Mouse (Mus musculus) erythroid progenitor cell, adult 5-6 weeks (primary cell): ENCODE results near the gene Lpcat4. TPM values are rescaled to one million over a fixed set of nuclear protein-coding genes. Genes with fewer than 3 reads are reported as not detected.
"Not testable (repeated sequence)": the region's sequence is repeated elsewhere in the genome, so short reads cannot be mapped to it uniquely, and the experiment has no call there.

Experiments
- ATAC-seq: replicated peaks from 2 replicates; pipeline ENCODE4 v1.8.0; 2016; ENCODE audit warnings: moderate number of reproducible peaks, mild to moderate bottlenecking, moderate TSS enrichment, inconsistent platforms; ENCODE audit not compliant: poor library complexity, low FRiP score, severe bottlenecking
- total RNA-seq, 2 experiments: library from RNA; stranded (forward) in 1 of 2; stranded (reverse) in 1 of 2; fragments of 150-400 nt in 1 of 2; fragments of 186-747, 209-891 nt in 1 of 2; gene quantifications; 2 replicates each; pipeline versions ENCODE4 v1.2.3 to v1.2.4; 2015 to 2017; ENCODE audit warnings: low replicate concordance in 2 of 2

Lpcat4 gene
- total RNA-seq, 2 experiments from 2014 or later, result 2.5 TPM; not detected in 1

DNA sequence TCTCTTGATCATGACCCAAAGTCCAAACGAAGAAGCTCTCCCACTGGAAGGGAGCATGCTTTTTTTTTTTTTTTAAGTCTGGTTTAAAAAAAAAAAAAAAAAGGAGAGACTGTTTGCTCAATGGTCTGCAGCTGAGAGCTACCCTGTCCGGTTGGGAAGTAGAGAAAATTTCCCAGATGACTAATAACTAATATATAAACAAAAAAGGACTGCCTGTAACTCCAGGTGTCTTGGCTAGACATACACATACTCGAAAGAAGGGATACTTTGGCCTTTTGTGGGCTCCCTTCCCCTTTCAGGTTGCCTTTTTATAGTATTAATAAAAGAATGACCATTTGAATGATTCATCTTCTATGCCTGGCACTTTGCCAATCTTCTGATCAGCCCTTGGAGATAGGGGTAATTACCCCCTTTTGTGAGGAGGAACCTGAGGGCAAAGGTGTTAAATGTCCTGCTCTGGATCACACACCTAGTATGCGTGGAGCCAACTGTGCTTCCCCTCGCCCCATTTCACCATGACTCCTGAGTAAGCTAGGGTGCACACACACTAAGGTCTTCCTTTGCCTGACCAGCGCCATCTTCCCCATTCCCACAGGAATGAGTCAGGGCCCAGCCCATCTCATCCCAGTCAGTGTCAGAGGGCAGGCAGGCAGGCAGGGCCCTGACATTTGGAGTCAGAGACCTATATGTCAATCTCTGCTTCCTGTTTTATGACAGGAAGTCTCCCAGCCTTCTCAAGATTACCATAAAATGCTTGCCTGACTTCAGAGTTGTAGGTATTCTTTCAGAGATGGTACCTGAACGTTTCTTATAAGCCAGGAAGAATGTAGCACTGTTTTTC is 15.6 kb downstream of the Lpcat4 start:
- ATAC-seq, result no peak

DNA sequence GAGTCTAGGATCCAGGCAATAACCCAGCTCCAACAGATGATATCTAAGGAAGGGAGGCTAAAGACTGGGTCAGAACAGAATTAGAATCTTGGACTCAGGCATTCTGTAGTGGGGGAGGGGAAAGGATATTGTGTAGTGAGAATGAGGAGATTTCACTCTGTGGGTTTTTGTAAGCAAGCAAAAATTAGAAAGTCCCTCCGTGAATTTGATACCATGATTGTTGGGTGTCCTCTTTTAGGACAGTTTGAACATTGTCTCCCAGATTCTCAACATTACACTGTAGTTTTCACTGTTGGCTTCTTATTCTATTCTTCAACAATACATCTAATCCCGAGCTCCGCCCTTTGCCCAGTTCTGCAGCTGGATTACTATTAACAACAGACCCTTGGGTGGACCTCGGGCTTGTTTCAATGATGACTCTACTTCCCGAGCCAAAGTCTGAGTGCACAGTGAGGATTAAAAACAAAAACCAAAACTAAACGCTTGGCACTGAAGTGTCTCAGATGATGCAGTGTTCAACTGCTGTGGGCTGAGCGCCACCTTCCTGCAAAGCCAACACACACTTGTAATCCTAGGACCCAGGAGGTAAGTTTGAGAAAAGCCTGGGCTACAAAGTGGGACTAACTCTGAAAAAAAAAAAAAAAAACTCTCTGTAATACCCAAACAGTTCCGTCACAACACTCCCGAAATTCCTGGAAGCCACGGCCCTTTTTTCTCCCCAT is 20.1 kb downstream of the Lpcat4 start, which contains the start of gene Nutm1:
Gene Nutm1, minus strand, starts transcription at position 51 of the 722 bp plus-strand sequence.
- ATAC-seq, result no peak

DNA sequence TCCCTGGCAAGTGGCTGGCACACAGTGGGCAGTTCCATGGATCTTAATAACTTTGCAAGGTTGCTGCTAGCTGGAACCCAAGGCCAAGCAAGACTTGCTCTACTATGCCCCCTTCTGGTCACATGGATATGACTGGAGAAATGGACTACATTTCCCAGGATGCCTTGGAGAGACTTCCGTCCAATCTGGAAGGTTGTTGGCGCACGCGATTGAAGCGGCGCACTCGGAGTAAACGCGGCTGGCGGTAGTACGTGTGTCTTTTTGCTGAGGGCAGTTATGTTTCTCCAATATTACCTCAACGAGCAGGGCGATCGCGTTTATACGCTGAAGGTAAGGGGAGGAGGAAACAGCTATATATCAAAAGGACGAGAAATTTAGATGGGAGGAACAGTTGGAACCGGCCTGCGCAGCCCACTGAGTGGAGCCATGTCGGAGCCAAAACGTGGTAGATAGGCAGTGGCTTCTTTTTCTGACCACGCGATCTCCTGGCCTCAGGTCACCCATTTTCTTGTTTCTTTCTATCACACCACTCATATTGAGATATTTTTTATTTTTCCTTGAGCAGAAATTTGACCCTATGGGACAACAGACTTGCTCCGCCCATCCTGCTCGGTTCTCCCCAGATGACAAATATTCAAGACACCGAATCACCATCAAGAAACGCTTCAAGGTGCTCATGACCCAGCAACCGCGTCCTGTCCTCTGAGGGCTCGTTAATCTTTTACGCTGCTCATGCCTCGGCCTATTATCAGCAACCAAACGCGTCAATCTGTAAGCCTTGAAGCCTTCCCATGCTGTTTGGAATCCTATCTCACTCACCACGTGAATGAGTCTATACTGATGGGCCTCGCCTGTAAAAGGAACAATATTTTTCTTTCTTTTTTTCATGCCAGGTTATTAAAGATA is 22.7 kb downstream of the Lpcat4 start, which contains the start of gene Nop10:
Gene Nop10, plus strand, starts transcription at position 179 of the 906 bp plus-strand sequence.
- peak; percentile 76 for ATAC-seq

DNA sequence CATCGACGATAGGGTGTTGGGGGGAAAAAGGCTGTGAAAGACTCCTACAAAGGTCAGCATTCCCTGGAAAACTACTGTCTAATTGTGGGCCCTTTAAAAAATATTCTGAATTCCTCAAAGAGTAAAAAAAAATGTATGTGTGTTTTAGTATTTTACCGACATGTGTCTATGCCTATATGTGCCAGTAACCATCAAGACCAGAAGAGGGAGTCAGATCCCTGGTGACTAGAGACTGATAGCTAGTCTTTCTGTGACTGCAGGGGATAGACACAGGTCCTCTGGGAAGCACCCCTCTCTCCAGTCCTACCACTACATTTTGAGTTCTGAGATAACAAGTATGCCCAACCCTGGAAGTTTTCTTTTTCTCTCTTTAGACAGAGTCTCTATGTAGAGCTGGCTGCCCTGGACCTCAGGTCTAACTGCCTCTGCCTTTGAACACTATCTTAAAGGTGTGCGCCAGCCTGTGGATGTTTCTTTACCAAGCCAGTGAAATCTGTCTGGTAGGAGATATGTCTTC is 23.6 kb downstream of the Lpcat4 start:
- no peak for ATAC-seq

DNA sequence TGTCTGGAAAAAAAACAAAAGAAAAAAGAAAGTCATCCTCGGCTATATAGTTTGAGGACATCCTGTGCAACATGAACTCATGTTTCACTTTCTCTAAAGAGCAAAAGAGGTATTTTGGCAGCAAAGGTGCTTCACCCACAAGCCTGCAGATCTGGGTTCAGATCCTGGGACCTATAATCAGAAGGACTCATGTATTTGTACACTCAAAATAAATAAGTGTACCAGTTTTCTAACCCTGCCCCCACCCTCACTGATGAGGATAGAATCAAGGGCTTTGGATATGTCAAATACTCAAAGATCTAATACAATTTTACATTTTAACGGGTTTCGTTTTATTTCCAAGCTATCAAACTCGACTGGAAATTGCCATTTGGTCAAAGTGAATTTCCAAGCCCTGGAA is 25.1 kb downstream of the Lpcat4 start:
- ATAC-seq, result no peak

DNA sequence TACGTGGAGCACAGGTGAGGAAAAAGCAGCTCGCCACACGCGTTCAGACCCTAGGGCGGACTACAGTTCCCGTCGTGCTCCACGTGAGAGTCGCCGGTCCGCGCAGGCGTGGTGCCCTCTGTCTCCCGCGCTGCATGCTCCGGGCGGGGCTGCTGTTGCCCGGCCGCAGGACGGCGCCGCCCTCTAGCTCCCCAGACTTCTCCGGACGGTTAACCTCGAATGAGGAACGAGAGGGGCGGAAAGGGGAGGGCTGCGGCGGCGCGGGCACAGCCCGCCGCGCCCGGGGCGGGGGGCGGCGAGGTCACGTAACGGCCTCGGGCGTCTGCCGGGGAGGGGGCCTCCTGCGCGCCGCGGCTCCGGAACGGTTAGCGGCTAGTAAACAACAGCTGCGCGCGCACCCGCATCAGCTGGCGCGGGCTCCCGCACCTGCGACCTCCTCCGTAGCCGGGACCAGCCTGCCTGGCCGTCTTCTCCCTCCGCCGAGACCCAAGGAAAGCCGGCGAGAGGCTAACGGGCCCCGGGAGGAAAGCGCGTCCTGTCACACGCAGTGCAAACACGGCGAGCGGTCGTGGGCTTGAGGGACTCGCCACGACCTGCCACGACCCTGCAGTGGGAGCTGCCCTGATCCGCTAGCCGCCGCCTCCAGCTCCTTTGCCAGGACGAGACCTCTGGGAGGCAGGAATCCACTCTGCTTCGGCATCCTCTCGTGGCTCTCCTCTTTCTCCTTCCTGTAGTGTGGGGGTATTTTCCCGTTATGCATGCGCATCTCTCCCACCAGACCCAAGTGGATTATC is 26.4 kb downstream of the Lpcat4 start, which contains the start of gene Slc12a6:
Gene Slc12a6, plus strand, starts transcription at position 378 of the 794 bp plus-strand sequence.
- peak; percentile 84 for ATAC-seq

DNA sequence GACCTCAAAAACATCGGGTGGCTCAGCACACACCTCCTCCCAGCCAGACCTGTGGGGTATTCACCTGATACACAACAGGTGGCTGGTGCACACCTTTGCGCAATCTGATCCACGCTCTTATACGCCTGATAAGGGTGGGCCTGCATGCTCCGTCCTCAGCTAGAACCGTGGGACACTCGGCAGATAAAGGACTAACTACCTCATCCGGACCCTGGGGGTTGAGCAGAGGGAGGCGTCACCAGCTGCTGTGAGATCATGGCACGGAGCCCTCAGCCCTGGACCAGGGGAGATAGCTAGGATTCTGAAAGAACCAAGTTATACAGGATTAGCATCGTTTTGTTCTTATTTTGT is 26.9 kb downstream of the Lpcat4 start, which contains the start of gene Gm21985:
Gene Gm21985, plus strand, starts transcription at position 73 of the 351 bp plus-strand sequence.
- ATAC-seq, result peak; percentile 61

DNA sequence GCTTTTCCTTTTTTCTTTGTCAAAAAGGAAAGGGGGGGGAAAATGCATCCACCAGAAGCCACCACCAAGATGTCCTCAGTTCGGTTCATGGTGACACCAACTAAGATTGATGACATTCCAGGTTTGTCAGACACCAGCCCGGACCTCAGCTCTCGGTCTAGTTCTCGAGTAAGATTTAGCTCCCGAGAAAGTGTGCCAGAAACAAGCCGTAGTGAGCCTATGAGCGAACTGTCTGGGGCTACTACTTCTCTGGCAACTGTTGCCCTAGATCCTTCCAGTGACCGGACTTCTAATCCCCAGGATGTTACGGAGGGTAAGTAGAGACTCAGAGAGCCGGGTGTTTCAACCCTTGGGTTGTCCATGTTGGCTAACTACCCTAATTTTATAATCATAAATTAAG is 27.5 kb downstream of the Lpcat4 start:
- ATAC-seq, result peak; percentile 11

DNA sequence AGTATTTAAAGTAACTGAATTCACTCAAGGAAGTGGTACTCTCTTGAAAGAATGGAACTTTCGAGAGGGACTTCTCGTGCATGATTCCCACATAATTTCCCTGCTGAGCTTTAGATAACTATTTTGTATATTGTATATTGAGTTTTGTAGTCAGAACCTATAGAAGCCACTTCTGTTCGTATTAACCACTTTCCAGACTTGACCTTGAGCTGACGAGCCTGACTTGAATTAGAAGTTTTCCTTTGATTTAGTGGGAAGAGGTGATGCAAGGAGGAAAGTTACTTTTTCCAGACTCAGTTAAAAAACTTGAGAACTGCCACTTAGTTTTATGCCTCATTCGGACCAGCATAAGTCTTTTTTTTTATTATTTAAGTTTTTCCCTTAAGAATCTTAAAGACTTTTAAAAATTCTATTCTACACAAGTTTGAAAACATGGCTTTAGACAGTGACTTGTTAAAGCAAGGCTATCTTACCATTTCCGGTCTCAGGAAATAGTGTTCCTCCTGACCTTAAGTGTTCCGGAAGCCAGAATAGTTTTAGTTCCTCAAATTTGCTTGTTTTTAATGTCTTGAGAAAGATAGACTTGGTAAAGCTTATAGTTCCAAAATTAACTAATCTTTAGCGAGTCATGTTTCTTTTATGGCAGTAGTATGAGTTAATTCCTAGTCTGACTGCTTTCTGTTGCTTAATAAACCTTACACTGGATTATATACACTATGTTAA is 28.4 kb downstream of the Lpcat4 start:
- no peak for ATAC-seq

DNA sequence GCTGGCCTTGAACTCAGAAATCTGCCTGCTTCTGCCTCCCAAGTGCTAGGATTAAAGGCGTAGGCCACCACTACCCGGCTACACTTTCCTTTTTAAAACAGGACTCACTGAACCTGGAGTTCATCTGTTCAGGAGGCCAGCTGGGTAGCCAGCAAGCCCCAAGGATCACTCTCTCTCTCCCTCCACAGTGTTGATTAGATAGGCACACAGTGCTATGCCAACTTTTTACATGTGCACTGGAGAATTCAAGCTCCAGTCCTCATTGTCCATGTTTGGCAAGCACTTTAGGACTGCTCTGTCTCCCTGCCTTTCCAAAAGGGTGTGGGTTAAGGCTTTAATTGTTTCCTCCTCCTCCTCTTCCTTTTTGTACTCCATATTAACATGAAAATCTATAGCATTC is 30.7 kb downstream of the Lpcat4 start:
- no peak for ATAC-seq

DNA sequence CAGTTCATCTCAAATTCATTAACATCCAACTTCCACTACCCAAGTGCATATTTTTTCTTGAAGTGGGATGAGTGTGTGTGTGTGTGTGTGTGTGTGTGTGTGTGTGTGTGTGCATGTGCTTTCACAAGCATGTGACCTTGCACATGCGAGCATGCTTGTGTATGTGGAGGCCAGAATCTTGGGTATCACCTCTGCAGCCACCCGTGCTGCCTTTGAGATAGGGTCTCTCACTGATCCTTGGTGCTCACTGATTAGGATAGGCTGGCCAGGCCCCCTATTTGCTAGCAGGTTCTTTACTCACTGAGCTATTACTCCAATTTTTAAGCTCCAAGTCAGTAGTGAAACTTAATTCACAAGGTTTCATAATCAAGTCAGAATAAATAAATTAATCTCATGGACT is 33.6 kb downstream of the Lpcat4 start:
- 0 out of 2 replicates have a peak, but pooled peaks have one; percentile 47 for ATAC-seq

DNA sequence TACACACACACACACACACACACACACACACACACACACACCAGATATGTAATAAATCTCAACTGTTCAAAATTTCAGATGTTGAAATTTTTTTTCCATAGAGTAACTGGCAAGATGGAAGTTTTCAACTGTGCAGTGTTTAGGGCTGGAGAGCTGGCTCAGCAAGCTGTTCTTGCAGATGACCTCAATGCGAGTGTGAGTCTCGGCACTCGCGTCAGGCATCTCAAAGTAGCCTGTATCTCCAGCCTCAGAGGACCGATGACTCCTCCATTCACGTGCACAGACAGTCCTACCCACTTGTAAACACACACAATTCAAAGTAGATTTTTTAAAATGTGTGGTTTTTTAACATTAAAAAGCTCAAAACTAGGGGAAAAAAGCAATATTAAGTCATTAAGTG is 34.2 kb downstream of the Lpcat4 start:
- no peak for ATAC-seq

DNA sequence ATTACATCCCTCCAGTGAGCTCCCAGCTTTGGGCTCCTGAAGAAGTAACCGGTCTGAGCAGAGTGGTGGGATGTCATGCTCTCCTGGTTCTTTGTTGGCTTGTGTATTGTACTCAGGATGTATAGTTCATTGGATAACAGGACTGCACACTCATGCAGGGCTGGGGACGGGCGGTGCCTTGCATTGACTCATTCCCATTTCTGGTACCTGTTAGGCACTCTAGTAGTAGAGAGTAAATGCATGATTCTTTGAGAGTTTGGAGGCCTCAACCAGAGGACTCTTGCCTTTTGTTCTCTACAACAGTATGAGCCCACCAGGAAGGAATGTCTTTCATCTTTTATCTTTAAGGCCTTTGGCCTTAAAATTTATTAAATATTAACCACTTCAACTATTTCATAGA is 37.6 kb downstream of the Lpcat4 start:
- no peak for ATAC-seq

DNA sequence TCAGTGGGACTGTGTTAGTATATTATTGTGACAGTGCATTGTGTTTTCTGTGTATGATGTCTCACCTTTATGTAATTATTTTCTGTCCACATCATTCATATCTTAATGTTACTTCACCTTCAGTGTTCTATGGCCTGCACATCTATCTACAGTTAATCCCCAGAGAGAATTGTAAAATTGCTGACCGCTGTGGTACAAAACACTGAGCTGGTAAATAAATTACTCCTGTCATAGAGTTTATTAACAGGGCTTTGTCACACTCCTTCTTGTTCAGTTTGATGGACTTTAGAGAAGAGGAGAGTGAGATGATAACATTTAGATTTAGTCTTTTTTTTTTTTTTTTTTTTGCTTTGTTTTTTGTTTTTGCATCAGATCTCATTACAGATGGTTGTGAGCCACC is 43.6 kb downstream of the Lpcat4 start:
- no peak for ATAC-seq

DNA sequence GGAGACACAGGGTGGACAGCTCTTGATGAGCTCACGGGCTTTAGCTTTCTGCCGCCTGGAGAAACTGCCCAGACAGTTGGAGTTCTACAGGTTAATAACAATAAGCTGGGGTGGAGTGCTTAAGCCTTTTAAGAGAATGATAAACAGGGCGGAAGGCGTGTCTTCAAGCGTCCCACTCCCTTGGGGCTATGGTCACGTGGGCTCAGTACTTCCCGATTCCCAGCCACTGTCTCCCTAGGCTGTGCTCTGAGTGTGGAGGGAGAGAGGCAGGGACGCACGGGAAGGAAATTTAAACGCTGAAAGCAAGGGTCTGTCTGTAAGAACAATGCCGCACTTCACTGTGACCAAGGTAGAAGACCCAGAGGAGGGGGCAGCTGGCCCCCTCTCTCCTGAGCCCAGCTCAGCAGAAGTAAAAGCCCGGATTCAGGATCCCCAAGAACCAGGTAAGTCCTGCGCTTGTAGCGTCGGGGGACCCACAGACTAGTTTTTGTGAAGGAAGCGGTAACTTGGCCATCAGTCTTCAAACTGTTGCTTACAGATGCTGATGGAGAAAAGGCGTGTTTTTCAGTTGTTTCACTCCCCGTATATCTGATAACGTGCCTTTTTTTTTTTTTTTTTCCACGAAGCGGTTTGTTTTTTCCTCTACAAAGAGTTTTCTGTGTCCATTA is 45.2 kb downstream of the Lpcat4 start:
- ATAC-seq, result peak; percentile 91

DNA sequence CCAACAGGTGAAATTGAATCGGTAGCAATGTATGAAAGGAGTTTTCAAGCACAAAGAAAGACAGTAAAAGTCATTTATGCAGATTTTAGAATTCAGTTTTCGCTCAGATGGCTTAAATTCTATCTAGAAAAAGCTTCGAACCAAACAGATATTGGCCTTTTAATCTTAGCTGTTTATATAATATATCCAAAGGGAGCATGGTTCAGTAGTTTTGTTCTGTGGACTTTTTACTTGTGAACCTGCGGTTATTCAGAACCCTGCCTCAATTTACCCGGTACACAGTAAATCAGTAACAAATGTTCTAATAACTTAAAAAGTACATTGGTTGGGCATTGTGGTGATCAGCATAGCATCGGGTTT is 45.7 kb downstream of the Lpcat4 start:
- no peak for ATAC-seq

DNA sequence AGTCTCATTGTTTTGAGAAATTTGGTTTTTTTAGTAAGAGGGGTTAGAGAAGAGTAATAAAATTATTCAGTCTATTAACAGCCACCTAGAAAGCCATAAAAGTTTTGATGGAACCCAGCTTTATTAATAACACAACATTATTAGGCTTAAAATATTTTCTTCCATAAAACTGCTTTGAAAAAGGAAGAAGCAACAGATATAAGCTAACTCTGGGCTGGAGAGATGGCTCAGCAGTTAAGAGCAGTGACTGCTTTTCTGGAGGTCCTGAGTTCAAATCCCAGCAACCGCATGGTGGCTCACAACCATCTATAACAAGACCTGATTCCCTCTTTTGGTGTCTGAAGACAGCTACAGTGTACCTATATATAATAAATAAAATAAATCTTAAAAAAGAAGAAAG is 46.8 kb downstream of the Lpcat4 start:
- ATAC-seq, result not testable (repeated sequence)

DNA sequence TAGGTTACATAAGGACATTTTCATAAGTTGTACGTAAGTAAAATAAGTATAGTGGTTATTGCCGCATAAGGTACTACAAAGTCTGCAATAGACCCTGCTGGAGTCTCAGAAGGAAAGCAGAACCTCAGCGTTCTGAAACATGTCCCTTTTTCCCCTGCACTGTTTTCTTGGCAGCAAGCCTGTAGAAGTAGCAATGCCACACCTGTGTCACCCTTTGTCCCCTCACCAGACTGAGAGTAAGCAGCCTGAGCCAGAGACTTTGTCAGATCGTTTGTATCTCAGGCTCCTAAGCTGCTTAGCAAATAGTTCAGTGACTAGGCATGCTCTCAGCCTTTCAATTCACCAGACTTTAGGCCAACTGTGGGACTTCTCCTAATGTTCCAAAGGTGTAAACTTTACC is 47.8 kb downstream of the Lpcat4 start:
- ATAC-seq, result no peak
